Mouse (Mus musculus): ENCODE data around the gene Cd28. TPM values are rescaled to one million over a fixed set of nuclear protein-coding genes. Genes with fewer than 3 reads are reported as not detected.

Cd28 gene
- total and polyA plus RNA-seq, 3 experiments, result 1.0 to 4.4 (median 1.8) TPM

DNA sequence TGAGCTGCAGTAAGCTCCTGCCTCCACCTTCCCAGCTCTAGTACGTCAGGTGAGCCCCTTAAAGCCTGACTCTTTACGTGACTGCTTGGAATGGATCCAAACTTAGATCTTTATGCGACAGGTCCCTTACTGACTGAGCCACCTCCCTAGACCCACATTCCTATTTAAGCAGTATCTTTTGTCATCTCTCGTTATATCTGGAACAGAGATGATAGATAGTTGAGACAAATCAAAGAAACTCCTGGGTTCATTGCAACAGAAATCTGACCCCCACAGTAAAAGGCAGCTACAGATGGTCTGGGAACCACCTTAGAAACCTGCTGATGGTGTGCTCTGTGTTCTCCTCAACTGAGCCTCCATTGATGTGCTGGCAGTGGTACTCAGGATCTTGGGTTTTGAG, 59.6 kb downstream of the Cd28 start:
- Histone ChIP-seq H3K36me3 (replicated peaks in 1 of 2; ENCODE audit: control insufficient read depth in 1 of 2, insufficient read depth in 1 of 2, low read length in 1 of 2) (no peaks in the 10 kb centered on the region), H3K4me1 (ENCODE audit: control insufficient read depth in 1 of 2, insufficient read depth in 2 of 2) (peaks cover 8 to 16% of the 10 kb centered on the region in 2 experiments), H3K27me3 (replicated peaks) (no peaks in the 10 kb centered on the region), H3K4me2 (ENCODE audit: insufficient read depth, low read depth, poor library complexity, severe bottlenecking) (no peak overlapping the region), H3K4me3 (replicated peaks in 1 of 3; ENCODE audit: low read depth in 2 of 3, low read length in 2 of 3, poor library complexity in 1 of 3) (no peak overlapping the region), H3K9ac (ENCODE audit: insufficient read depth, low read depth) (no peak overlapping the region), H3K79me2 (replicated peaks; ENCODE audit: control insufficient read depth, extremely low read depth, insufficient read depth, poor library complexity, severe bottlenecking) (no peaks in the 10 kb centered on the region), H3K27ac (ENCODE audit: insufficient read depth, low read depth) (no peak overlapping the region), H3K9me3 (replicated peaks; ENCODE audit: low read length) (no peaks in the 10 kb centered on the region)
- TF ChIP-seq HCFC1 (IDR thresholded peaks at IDR 0.05; ENCODE audit: low read depth, low read length), result no peak
- TF ChIP-seq MYC (IDR thresholded peaks at IDR 0.05; ENCODE audit: low read depth, low read length), result no peak
- no peak for TF ChIP-seq MAZ (IDR thresholded peaks at IDR 0.05; ENCODE audit: low read depth, low read length)
- no peak for TF ChIP-seq ZC3H11A (IDR thresholded peaks at IDR 0.05; ENCODE audit: low read depth, low read length)
- no peak for TF ChIP-seq IRF4 (IDR thresholded peaks at IDR 0.05; ENCODE audit: low read depth, low read length)
- no peak for TF ChIP-seq EP300 (IDR thresholded peaks at IDR 0.05; ENCODE audit: low read length)
- no peak for TF ChIP-seq MXI1 (IDR thresholded peaks at IDR 0.05; ENCODE audit: low read depth, low read length)
- TF ChIP-seq MEF2A (IDR thresholded peaks at IDR 0.05; ENCODE audit: borderline replicate concordance, low read depth, low read length), result no peak
- in situ Hi-C loops (cut with MboI; ENCODE audit: low pct_ligation_motif_present, low pct_unique_long_range_greater_than_20kb, low sequenced_read_pairs) (no loop called here), dilution Hi-C loops (cut with MboI; ENCODE audit: extremely low pct_ligation_motif_present, extremely low pct_unique_long_range_greater_than_20kb, low sequenced_read_pairs) (no loop called here)
- DNase-seq (ENCODE audit: extremely low read depth), result no peak

DNA sequence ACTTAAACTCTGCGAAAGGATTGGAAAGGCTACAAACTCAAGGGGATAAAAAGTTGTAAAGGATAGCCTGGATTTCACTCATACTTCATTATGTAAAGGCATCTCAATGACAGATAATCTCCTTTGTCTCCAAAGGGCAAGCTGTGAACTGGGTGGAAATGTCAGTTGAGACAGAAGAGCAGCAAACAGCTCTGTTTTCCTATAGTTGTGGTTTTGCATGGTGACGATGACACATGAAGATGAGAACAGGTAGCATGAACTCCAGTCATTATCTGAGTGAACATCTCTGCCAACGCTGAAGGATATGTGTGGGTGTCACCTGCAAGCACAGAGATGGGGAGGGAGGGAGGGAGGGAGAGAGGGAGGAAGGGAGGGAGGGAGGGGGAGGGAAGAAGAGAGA, 60.3 kb downstream of the Cd28 start:
- Histone ChIP-seq H3K36me3 (replicated peaks in 1 of 2; ENCODE audit: control insufficient read depth in 1 of 2, insufficient read depth in 1 of 2, low read length in 1 of 2) (no peaks in the 10 kb centered on the region), H3K4me3 (replicated peaks in 1 of 3; ENCODE audit: low read depth in 2 of 3, low read length in 2 of 3, poor library complexity in 1 of 3) (no peak overlapping the region), H3K9ac (ENCODE audit: insufficient read depth, low read depth) (no peak overlapping the region), H3K9me3 (replicated peaks; ENCODE audit: low read length) (no peaks in the 10 kb centered on the region), H3K27ac (ENCODE audit: insufficient read depth, low read depth) (no peak overlapping the region), H3K4me1 (ENCODE audit: control insufficient read depth in 1 of 2, insufficient read depth in 2 of 2) (peaks cover 10 to 16% of the 10 kb centered on the region in 2 experiments), H3K79me2 (replicated peaks; ENCODE audit: control insufficient read depth, extremely low read depth, insufficient read depth, poor library complexity, severe bottlenecking) (no peaks in the 10 kb centered on the region), H3K27me3 (replicated peaks) (no peaks in the 10 kb centered on the region), H3K4me2 (ENCODE audit: insufficient read depth, low read depth, poor library complexity, severe bottlenecking) (no peak overlapping the region)
- no peak for DNase-seq (ENCODE audit: extremely low read depth)
- in situ Hi-C loops (cut with MboI; ENCODE audit: low pct_ligation_motif_present, low pct_unique_long_range_greater_than_20kb, low sequenced_read_pairs) (no loop called here), dilution Hi-C loops (cut with MboI; ENCODE audit: extremely low pct_ligation_motif_present, extremely low pct_unique_long_range_greater_than_20kb, low sequenced_read_pairs) (no loop called here)
- TF ChIP-seq E2F4 (IDR thresholded peaks at IDR 0.05; ENCODE audit: insufficient replicate concordance, low read depth, low read length) (no peak), USF1 (IDR thresholded peaks at IDR 0.05; ENCODE audit: low read depth, low read length) (no peak), GABPA (IDR thresholded peaks at IDR 0.05; ENCODE audit: insufficient replicate concordance, low read depth, low read length) (no peak), RAD21 (IDR thresholded peaks at IDR 0.05; ENCODE audit: low read depth, low read length) (no peak), SMC3 (IDR thresholded peaks at IDR 0.05; ENCODE audit: low read depth, low read length) (no peak), UBTF (IDR thresholded peaks at IDR 0.05; ENCODE audit: low read depth, low read length) (no peak), SIN3A (IDR thresholded peaks at IDR 0.05; ENCODE audit: low read length) (no peak), MAZ (IDR thresholded peaks at IDR 0.05; ENCODE audit: low read depth, low read length) (no peak), MXI1 (IDR thresholded peaks at IDR 0.05; ENCODE audit: low read depth, low read length) (no peak), TCF12 (IDR thresholded peaks at IDR 0.05; ENCODE audit: low read depth, low read length) (no peak)
